Mouse (Mus musculus): Measurements from ENCODE around the gene Zfp369. TPM values are rescaled to one million over a fixed set of nuclear protein-coding genes. Genes with fewer than 3 reads are reported as not detected.
A peak's percentile ranks its signal among the peaks of the same experiment; 100 is the strongest.

Zfp369 gene
- 15.4 and 18.2 TPM in 2 replicates for polyA plus RNA-seq (2015; fragmentation: Nextera tagmentation; extraction: Ambion mirVana)

GRCm38 (mm10) chr13:65278383-65279341 is at the start of gene Zfp369:
TSS of gene Zfp369 (plus strand) at chr13:65278814.
- peaks cover 22% of the 10 kb centered on the region for H3K9me3 ChIP-seq
- H3K27ac ChIP-seq = peak within 1 kb of the TSS; percentile 91
- peak; percentile 98 for ATAC-seq (replicated peaks)
- H3K9ac ChIP-seq = peak within 1 kb of the TSS; percentile 59
- H3K4me1 ChIP-seq = peaks cover 15% of the 10 kb centered on the region; the same call in 1 of the 2 replicates
- H3K27me3 ChIP-seq (replicated peaks) = no peaks in the 10 kb centered on the region
- H3K36me3 ChIP-seq (replicated peaks) = peaks cover 21% of the 10 kb centered on the region; the same call in 1 of the 2 replicates
- H3K4me2 ChIP-seq = peak within 1 kb of the TSS; percentile 64
- under 1% methylated on average over 50 of the region's 50 CpGs for WGBS
- peak within 1 kb of the TSS; percentile 52 for H3K4me3 ChIP-seq

GRCm38 (mm10) chr13:65237211-65237610 is 41.4 kb upstream of the Zfp369 start:
- H3K4me2 ChIP-seq = no peak overlapping the region
- no peak for ATAC-seq (replicated peaks)
- WGBS = 78% methylated on average over 9 of the region's 9 CpGs

GRCm38 (mm10) chr13:65240509-65241098 is 38.0 kb upstream of the Zfp369 start:
- peak overlapping the region; percentile 64 for H3K9ac ChIP-seq
- H3K9me3 ChIP-seq = no peaks in the 10 kb centered on the region
- peak overlapping the region; percentile 100 for H3K4me2 ChIP-seq
- H3K36me3 ChIP-seq (replicated peaks) = peaks cover 2% of the 10 kb centered on the region; the same call in 1 of the 2 replicates
- peak overlapping the region; percentile 93 for H3K27ac ChIP-seq
- 1% methylated on average over 28 of the region's 28 CpGs for WGBS
- H3K4me1 ChIP-seq = peaks cover 18% of the 10 kb centered on the region
- H3K4me3 ChIP-seq = peak overlapping the region; percentile 74
- H3K27me3 ChIP-seq (replicated peaks) = no peaks in the 10 kb centered on the region
- peak; percentile 97 for ATAC-seq (replicated peaks)

More at GRCm38 (mm10) chr13:65237211-65237610, 41.4 kb upstream of the Zfp369 start:
- Histone ChIP-seq H3K4me1 (peaks cover 11% of the 10 kb centered on the region), H3K4me3 (no peak overlapping the region), H3K27ac (no peak overlapping the region), H3K9me3 (no peaks in the 10 kb centered on the region), H3K9ac (no peak overlapping the region), H3K36me3 (replicated peaks) (no peaks in the 10 kb centered on the region), H3K27me3 (replicated peaks) (no peaks in the 10 kb centered on the region)

- peaks cover 18% of the 10 kb centered on the region for H3K4me1 ChIP-seq
- peak overlapping the region; percentile 100 for H3K4me2 ChIP-seq
Observed at GRCm38 (mm10) chr13:65241099-65241626, 37.5 kb upstream of the Zfp369 start.

GRCm38 (mm10) chr13:65241627-65242318 is 36.8 kb upstream of the Zfp369 start:
- Histone ChIP-seq H3K4me1 (peaks cover 18% of the 10 kb centered on the region), H3K27ac (peak overlapping the region; percentile 93), H3K36me3 (replicated peaks) (peaks cover 6% of the 10 kb centered on the region; the same call in 1 of the 2 replicates), H3K4me2 (peak overlapping the region; percentile 100), H3K9ac (peak overlapping the region; percentile 60), H3K27me3 (replicated peaks) (no peaks in the 10 kb centered on the region), H3K9me3 (0 out of 2 replicates have a peak, but pooled peaks cover 3% of the 10 kb centered on the region), H3K4me3 (peak overlapping the region; percentile 74)
- ATAC-seq (replicated peaks) = no peak; the same call in 1 of the 2 replicates
- whole genome bisulfite sequencing = 3% methylated on average over 51 of the region's 51 CpGs

More at GRCm38 (mm10) chr13:65241099-65241626, 37.5 kb upstream of the Zfp369 start:
- under 1% methylated on average over 45 of the region's 45 CpGs for WGBS
- peak; percentile 88 for ATAC-seq (replicated peaks)
- peak overlapping the region; percentile 93 for H3K27ac ChIP-seq
- H3K36me3 ChIP-seq (replicated peaks) = peaks cover 6% of the 10 kb centered on the region; the same call in 1 of the 2 replicates
- peak overlapping the region; percentile 74 for H3K4me3 ChIP-seq
- H3K9ac ChIP-seq = peak overlapping the region; percentile 60
- no peaks in the 10 kb centered on the region for H3K9me3 ChIP-seq
- H3K27me3 ChIP-seq (replicated peaks) = no peaks in the 10 kb centered on the region

- Histone ChIP-seq H3K36me3 (replicated peaks) (peaks cover 6% of the 10 kb centered on the region; the same call in 1 of the 2 replicates), H3K27me3 (replicated peaks) (no peaks in the 10 kb centered on the region), H3K4me1 (peaks cover 18% of the 10 kb centered on the region), H3K4me2 (peak overlapping the region; percentile 100), H3K4me3 (peak overlapping the region; percentile 74), H3K27ac (no peak overlapping the region), H3K9ac (no peak overlapping the region), H3K9me3 (peaks cover 4% of the 10 kb centered on the region; the same call in 1 of the 2 replicates)
- WGBS = 37% methylated on average over 27 of the region's 27 CpGs
- no peak for ATAC-seq (replicated peaks)
Observed at GRCm38 (mm10) chr13:65242319-65242787, 36.3 kb upstream of the Zfp369 start.

GRCm38 (mm10) chr13:65243273-65243672 is 35.3 kb upstream of the Zfp369 start:
- H3K36me3 ChIP-seq (replicated peaks) = peaks cover 6% of the 10 kb centered on the region; the same call in 1 of the 2 replicates
- no peak overlapping the region for H3K4me2 ChIP-seq
- H3K27me3 ChIP-seq (replicated peaks) = no peaks in the 10 kb centered on the region
- 98% methylated on average over 4 of the region's 4 CpGs for WGBS
- peaks cover 18% of the 10 kb centered on the region for H3K4me1 ChIP-seq
- ATAC-seq (replicated peaks) = no peak
- H3K27ac ChIP-seq = no peak overlapping the region
- H3K4me3 ChIP-seq = no peak overlapping the region
- H3K9ac ChIP-seq = no peak overlapping the region
- H3K9me3 ChIP-seq = peaks cover 7% of the 10 kb centered on the region; the same call in 1 of the 2 replicates

- Histone ChIP-seq H3K9me3 (peaks cover 38% of the 10 kb centered on the region), H3K4me2 (peak overlapping the region; percentile 47), H3K4me3 (peak overlapping the region; percentile 32), H3K9ac (peak overlapping the region; percentile 5), H3K36me3 (replicated peaks) (peaks cover 20% of the 10 kb centered on the region), H3K27me3 (replicated peaks) (no peaks in the 10 kb centered on the region), H3K4me1 (no peaks in the 10 kb centered on the region), H3K27ac (no peak overlapping the region)
- peak; percentile 90 for ATAC-seq (replicated peaks)
- WGBS = 24% methylated on average over 36 of the region's 36 CpGs
Observed at GRCm38 (mm10) chr13:65258175-65258954, 20.2 kb upstream of the Zfp369 start.

GRCm38 (mm10) chr13:65259239-65259638 is 19.4 kb upstream of the Zfp369 start, which contains the start of gene Gm10775:
TSS of gene Gm10775 (plus strand) at chr13:65259539.
- H3K27me3 ChIP-seq (replicated peaks) = no peaks in the 10 kb centered on the region
- H3K4me3 ChIP-seq = peak within 1 kb of the TSS; percentile 32
- peaks cover 41% of the 10 kb centered on the region for H3K9me3 ChIP-seq
- ATAC-seq (replicated peaks) = 0 out of 2 replicates have a peak, but pooled peaks have one; percentile 9
- peak within 1 kb of the TSS; percentile 47 for H3K4me2 ChIP-seq
- H3K4me1 ChIP-seq = no peaks in the 10 kb centered on the region
- 56% methylated on average over 29 of the region's 29 CpGs for WGBS
- H3K36me3 ChIP-seq (replicated peaks) = peaks cover 26% of the 10 kb centered on the region
- peak within 1 kb of the TSS; percentile 5 for H3K9ac ChIP-seq
- H3K27ac ChIP-seq = no peak within 1 kb of the TSS

- no peaks in the 10 kb centered on the region for H3K4me1 ChIP-seq
- no peaks in the 10 kb centered on the region for H3K27me3 ChIP-seq (replicated peaks)
- H3K4me2 ChIP-seq = no peak overlapping the region
- no peak overlapping the region for H3K4me3 ChIP-seq
- H3K36me3 ChIP-seq (replicated peaks) = peaks cover 32% of the 10 kb centered on the region
- no peak for ATAC-seq (replicated peaks)
- 97% methylated on average over 5 of the region's 5 CpGs for WGBS
- no peak overlapping the region for H3K27ac ChIP-seq
- H3K9ac ChIP-seq = no peak overlapping the region
- H3K9me3 ChIP-seq = peaks cover 57% of the 10 kb centered on the region
Observed at GRCm38 (mm10) chr13:65262086-65262485, 16.5 kb upstream of the Zfp369 start.

Data from midbrain, embryonic 15.5 days (tissue).